Mouse (Mus musculus) gastrocnemius, adult 2 months (tissue): ENCODE results near the gene Prlh. TPM values are rescaled to one million over a fixed set of nuclear protein-coding genes. Genes with fewer than 3 reads are reported as not detected.

Source experiments
- DNase-seq: peaks from one replicate; pipeline ENCODE4 v3.0.0; 2022
- H3K27ac ChIP-seq: fragments of 200-600 bp; 2 replicates; pipeline ENCODE4 v1.8.1; 2022; ENCODE audit warnings: mild to moderate bottlenecking
- H3K4me3 ChIP-seq: fragments of 200-600 bp; 2 replicates; pipeline ENCODE4 v1.8.1; 2022; ENCODE audit warnings: mild to moderate bottlenecking, moderate library complexity
- CTCF ChIP-seq: fragments of 200-600 bp; IDR thresholded peaks from 2 replicates; pipeline ENCODE4 v1.8.1; 2022; ENCODE audit warnings: antibody characterized with exemption, mild to moderate bottlenecking, moderate library complexity
- intact Hi-C: fragments of 180-260 bp; cut with DNase I; formaldehyde crosslinking; loops from one replicate; pipeline ENCODE4 v1.15.1; 2025
- long read RNA-seq, 2 experiments: library from polyadenylated mRNA; stranded (forward); transcript quantifications; one replicate each; pipeline ENCODE4 v2.0.0; 2021
- total RNA-seq, 2 experiments: library from RNA; stranded (reverse); gene quantifications; 2 replicates each; pipeline ENCODE4 v1.2.3; 2021

The Prlh gene
- total RNA-seq = not detected
- long read RNA-seq, experiment 1 = 0 reads
- long read RNA-seq, experiment 2 = 0 reads

DNA sequence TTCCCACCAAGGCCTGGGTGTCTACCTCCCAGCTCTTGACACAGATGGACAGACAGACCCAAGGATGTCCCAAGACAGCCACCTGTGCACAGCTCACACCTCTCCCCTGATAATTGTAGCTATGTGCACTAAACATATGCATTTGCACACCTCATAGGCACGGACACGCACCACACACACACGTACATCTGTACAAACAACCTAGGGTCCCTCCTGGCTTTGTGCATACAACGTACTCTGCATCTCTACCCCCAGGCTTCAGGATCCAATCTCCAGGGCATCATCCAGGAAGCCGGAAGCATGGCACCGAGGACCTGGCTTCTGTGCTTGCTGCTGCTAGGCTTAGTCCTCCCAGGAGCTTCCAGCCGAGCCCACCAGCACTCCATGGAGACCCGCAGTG is at the start of gene Prlh:
Prlh (plus strand) TSS at position 301 of the 400 bp plus-strand sequence.
- no peak for DNase-seq
- intact Hi-C loops = no loop called here
- Histone ChIP-seq H3K4me3 (no peak within 1 kb of the TSS), H3K27ac (no peak within 1 kb of the TSS)
- no peak for TF ChIP-seq CTCF

DNA sequence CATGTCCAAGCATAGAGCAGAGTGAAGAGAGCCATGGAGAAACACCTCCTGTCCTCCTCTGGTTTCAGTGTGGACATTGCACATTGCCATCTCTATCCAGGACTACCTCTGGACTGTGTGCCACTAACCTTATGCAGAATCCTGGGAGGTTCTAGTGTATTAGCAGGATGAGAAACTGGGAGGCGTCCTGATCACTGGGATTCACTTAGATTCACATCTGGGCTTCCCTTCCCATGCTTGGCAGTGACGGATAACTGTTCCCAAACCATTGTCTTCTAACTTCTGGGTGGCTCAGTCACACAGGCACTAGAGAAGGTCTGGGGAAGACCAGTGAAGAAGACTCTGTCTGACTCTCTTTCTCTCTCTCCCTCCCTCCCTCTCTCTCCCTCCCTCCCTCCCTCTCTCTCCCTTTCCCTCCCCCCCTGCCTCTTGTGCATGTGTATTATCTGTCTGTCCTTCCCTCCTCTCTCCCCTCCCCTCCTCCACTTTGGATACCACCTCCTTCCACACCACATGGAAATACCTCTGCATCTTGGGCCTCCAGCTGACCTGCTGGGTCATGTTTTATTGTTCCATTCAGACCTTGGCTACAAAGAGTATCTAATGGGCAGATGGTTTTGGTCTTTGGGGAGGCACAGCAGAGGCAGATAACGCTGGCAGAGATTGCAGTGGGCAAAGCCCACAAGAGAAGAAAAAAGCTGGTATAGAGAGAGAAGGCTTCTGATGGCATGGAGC is 49.5 kb upstream of the Prlh start:
- DNase-seq = no peak
- intact Hi-C loops = no loop called here
- no peak for TF ChIP-seq CTCF
- H3K27ac ChIP-seq = no peak overlapping the region
- H3K4me3 ChIP-seq = no peak overlapping the region

DNA sequence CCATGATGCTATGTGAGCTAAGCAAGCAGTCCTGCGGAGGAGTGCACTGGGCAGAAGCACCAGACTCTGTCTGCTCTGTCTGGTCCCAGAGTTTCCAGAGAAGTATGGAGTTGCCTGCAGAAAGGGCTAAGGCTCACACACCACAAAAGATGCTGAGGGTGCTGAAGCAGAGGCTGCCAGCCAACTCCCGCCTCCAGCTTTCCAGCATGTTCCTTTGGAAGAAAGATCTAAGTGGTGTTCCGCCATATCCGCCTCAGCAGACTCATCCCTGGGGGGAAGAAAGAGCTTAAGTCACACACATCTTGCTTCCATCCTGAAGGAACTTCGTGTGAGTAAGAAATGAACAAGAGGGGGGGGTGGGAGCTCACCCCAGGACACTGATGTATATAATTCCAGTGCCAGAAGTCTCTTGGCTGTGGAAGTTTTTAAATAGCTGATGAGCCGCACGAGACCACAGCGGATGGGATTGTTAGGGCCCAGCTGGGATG is 48.9 kb upstream of the Prlh start:
- no peak overlapping the region for H3K4me3 ChIP-seq
- H3K27ac ChIP-seq = 0 out of 2 replicates have a peak overlapping the region, but pooled peaks have one; percentile 12
- intact Hi-C loops = no loop called here
- peak; percentile 48 for DNase-seq
- no peak for TF ChIP-seq CTCF

DNA sequence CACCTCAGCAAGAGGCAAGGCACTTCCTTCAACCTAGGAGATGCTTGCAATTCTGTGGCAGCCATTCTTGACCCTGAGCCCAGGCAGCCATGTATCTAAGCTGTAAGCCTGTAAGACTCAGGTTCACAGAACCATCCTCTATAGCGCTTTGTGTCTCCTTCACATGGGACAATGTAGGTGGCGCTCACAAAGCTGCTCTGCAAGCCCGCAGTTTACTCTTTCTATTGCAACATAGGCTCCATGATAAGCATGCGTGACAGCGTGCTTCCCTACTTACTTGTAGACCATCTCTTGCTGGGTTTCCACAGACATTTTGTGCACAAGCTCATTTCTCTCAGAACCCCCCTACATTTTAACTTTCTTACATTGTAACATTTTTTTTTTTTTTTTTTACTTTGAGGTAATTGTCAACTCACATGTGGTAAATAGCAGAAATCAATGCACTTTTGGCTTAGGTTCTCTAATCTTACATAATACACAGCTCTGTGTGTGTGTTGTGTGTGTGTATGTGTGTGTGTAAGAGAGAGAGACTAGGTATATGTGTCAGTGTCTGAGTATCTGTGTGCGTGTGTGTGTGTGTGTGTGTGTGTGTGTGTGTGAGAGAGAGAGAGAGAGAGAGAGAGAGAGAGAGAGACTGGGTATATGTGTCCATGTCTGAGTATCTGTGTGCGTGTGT is 48.0 kb upstream of the Prlh start:
- intact Hi-C loops = no loop called here
- Histone ChIP-seq H3K4me3 (no peak overlapping the region), H3K27ac (no peak overlapping the region)
- TF ChIP-seq CTCF = no peak
- DNase-seq = no peak

DNA sequence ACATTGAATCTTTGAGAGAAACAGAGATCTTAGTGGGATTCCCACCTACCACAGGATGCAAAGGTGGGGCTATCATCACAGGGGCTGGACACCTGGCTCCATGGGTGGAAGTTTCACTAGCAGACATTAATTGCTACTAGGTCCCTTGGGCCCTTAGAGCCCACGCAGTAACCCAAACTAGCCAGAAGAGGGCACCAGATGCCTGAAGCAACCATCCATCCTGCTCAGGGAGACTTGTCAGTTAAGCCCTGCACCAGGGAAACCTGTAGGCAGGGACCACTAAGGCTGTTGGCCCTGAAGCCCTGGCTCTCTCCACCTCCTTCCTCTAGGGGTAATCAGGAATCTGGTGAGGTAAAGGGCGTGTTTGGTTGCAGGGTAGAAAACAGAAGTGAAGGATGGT is 46.6 kb upstream of the Prlh start:
- H3K4me3 ChIP-seq = no peak overlapping the region
- peak; percentile 63 for DNase-seq
- intact Hi-C loops = loop anchor here (1.0 kb wide), 1 partner anchor 50 kb away; no protein-coding TSS in a partner anchor
- TF ChIP-seq CTCF = peak; percentile 94
- H3K27ac ChIP-seq = 0 out of 2 replicates have a peak overlapping the region, but pooled peaks have one; percentile 7

DNA sequence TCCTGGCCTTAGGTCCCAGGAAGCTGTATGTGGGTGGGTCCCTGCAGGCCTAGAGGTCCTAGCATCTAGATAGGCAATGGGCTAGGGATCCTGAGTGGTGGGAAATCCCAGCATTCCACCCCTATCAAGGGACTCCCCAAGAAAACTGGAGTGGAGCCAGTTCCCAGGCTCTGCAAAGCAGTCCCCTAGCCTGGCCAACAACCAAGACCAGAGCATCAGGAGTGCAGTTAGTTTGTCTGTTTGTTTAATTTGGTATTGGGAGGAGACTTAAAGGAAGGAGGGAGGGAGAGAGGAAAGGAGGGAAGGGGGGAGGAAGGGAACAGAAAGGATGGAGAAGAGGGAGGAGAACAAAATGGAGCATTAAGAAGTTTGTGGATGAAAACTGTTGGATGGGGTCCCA is 43.7 kb upstream of the Prlh start:
- intact Hi-C loops = no loop called here
- Histone ChIP-seq H3K27ac (peak overlapping the region; percentile 74), H3K4me3 (peak overlapping the region; percentile 60)
- DNase-seq = peak; percentile 42
- TF ChIP-seq CTCF = no peak

DNA sequence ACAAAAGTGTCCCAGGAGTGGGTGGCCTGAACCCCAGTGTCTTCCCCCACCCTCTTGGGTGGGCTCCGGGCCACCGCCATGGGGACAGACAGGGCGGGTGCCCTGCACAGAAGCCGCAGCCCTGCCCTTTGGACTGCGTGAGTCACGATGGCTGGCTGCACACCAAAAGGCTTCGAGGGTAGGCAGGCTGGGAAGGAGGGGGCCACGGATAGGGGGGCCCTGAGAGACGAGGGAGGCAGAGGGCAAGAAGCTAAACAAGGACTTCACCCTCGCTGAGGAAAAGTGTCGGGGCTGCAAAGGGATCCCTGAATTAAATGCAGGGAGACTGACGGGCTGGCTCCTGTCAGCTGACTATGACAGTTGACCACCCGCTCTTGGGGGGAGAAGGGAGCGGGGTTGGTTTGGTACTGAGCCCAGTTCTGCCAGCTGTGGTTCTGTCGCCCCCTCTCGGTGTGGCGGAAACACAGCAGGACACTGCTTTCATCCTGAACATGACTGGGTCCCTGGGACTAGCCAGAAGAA is 43.2 kb upstream of the Prlh start:
- intact Hi-C loops = no loop called here
- Histone ChIP-seq H3K27ac (peak overlapping the region; percentile 74), H3K4me3 (peak overlapping the region; percentile 60)
- peak; percentile 74 for DNase-seq
- peak; percentile 52 for TF ChIP-seq CTCF

DNA sequence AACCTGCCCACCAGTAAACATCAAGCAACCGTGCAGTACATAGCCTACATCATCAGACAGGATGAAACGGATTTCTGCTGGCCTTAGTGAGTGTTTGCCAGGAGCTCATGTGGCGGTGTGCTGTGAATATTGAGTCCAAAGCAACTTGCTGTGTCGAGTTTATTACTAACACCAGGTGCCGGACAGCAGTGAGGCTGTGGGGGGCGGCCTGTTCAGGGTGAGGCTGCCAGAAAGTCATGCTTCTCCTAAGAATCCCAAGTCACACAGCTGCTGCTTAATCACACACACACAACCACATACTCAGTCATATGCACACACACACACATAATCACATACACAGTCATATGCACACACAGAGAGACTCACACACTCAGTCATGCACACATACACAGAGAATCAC is 39.7 kb upstream of the Prlh start:
- no peak overlapping the region for H3K4me3 ChIP-seq
- TF ChIP-seq CTCF = no peak
- intact Hi-C loops = no loop called here
- no peak overlapping the region for H3K27ac ChIP-seq
- DNase-seq = no peak

DNA sequence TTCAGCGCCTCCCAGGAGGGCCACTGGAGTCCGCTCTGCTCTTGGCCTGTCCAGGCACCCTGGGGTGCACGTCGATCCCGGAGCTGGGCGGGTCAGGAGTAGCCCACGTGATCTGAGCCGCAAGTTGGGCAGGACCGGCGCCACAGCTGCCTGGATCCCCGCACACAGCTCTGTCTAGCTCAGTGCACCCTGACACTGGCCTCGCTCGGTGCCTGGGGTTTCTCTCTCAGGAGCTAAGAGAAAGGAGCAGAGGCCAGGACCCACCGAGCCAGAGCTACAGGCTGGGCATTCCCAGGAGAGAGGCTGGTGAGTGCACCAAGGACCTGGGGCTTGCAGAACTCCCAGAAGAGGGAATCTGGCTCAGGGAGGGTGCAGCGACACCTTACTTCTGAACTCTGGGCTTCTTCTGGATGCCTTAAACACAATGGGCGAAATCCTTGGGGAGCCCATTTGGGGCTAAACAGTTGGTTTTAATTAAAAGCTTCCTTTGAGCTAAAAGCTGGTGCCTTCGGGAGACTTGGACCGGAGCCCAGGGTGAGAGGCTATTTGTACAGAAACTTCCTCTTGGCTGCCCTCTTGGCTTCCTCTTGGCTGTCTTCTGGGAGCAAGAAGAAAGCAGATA is 37.8 kb upstream of the Prlh start, which contains the start of gene Mlph:
Mlph (plus strand) TSS at position 138 of the 622 bp plus-strand sequence.
- no peak for TF ChIP-seq CTCF
- peak; percentile 60 for DNase-seq
- intact Hi-C loops = no loop called here
- Histone ChIP-seq H3K27ac (peak within 1 kb of the TSS; percentile 53; the same call in 1 of the 2 replicates), H3K4me3 (peak within 1 kb of the TSS; percentile 48)

DNA sequence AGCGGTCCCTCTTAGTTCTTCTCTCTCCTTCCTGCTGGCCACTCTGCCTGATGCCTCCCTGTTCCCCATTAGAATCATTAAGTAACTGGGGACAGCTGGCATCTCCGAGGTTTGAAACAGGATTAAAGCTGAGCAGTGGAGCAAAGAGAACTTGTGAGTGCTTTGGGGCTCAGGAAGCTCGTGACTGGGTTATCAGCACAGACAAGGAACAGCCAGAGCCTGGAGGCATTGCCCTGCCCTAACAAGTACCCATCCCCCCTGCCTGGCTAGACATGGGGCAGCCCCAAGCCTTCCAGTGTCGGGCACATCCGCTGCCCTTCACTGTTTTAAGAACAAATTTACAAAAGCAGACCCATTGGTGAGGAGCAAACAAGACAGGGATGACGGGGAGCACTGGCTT is 35.4 kb upstream of the Prlh start:
- TF ChIP-seq CTCF = no peak

DNA sequence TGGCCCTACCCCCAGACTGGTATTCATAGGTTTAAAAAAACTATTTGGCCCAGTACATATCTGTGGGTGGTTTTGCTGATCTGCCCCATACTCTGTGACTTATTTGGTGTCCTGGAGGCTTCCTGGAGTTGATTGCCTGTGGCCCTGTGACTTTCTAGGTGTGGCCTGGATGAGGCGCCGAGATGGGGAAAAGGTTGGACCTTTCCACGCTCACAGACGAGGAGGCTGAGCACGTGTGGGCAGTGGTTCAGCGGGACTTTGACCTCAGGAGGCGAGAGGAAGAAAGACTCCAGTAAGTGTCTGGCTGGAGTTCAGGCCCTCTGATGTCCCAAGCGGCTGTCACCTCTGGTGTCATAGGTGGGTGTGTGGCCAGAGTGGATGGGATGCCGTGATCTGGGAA is 31.2 kb upstream of the Prlh start:
- no peak for TF ChIP-seq CTCF
- DNase-seq = no peak
- H3K27ac ChIP-seq = no peak overlapping the region
- H3K4me3 ChIP-seq = no peak overlapping the region
- intact Hi-C loops = no loop called here

More for the DNA sequence above, 35.4 kb upstream of the Prlh start:
- Histone ChIP-seq H3K27ac (no peak overlapping the region), H3K4me3 (no peak overlapping the region)
- DNase-seq = no peak
- intact Hi-C loops = no loop called here

DNA sequence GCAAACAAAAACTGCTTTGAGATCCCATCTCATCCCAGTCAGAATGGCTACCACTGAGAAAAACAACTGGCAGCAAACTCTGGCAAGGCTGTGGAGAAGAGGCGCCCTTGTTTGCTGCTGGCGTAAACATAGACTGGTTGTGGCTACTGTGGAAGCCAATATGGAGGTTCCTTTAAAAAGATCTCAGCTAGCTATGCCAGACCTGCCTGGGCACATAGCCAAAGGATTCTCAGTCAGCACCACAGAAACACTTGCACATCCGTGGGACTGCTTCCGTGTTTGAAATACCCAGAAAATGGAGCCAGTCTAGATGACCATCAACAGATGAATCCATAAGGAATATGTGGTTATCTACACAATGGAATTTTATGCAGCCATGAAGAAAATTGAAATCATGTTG is 26.9 kb upstream of the Prlh start:
- DNase-seq = peak; percentile 43
- intact Hi-C loops = no loop called here

More for the DNA sequence above, 26.9 kb upstream of the Prlh start:
- no peak for TF ChIP-seq CTCF
- Histone ChIP-seq H3K27ac (no peak overlapping the region), H3K4me3 (no peak overlapping the region)
